Mouse (Mus musculus) CH12.LX (cell line): ENCODE results near the gene Slc16a2. TPM values are rescaled to one million over a fixed set of nuclear protein-coding genes. Genes with fewer than 3 reads are reported as not detected.
A peak's percentile ranks its signal among the peaks of the same experiment; 100 is the strongest.

ENCODE experiments used
- DNase-seq: peaks from one replicate; pipeline ENCODE4 v3.0.0-alpha.2; 2013; ENCODE audit errors: extremely low read depth
- H3K27ac ChIP-seq: 2 replicates; pipeline ENCODE4 v1.5.1; 2012; ENCODE audit warnings: low read depth, mild to moderate bottlenecking, control low read depth, moderate library complexity; ENCODE audit not compliant: insufficient read depth
- H3K27me3 ChIP-seq: replicated peaks from 2 replicates; pipeline ENCODE3; 2012; ENCODE audit warnings: inconsistent platforms
- H3K36me3 ChIP-seq, 2 experiments: replicated peaks in 1 of 2; 2 replicates each; pipeline versions ENCODE3 to v1.6.1; 2012; ENCODE audit warnings: inconsistent platforms in 1 of 2, low read length in 1 of 2, mild to moderate bottlenecking in 1 of 2, mixed read lengths in 1 of 2, moderate library complexity in 1 of 2; ENCODE audit not compliant: control insufficient read depth in 1 of 2, insufficient read depth in 1 of 2
- H3K4me1 ChIP-seq, 2 experiments: 2 replicates each; pipeline ENCODE4 v1.6.1; 2012; ENCODE audit warnings: inconsistent platforms in 1 of 2, moderate library complexity in 1 of 2; ENCODE audit not compliant: insufficient read depth in 2 of 2, control insufficient read depth in 1 of 2
- H3K4me2 ChIP-seq: 2 replicates; pipeline ENCODE4 v1.6.1; 2012; ENCODE audit warnings: low read depth, mild to moderate bottlenecking, control low read depth; ENCODE audit not compliant: poor library complexity, insufficient read depth, severe bottlenecking
- H3K4me3 ChIP-seq, 3 experiments: fragments of 150-350 bp in 1 of 3; sonication (generic) in 1 of 3; replicated peaks in 1 of 3; 2 replicates each; pipeline versions ENCODE3 to v1.5.1; 2011 to 2012; ENCODE audit warnings: low read depth in 2 of 3, low read length in 2 of 3, mild to moderate bottlenecking in 2 of 3, moderate library complexity in 2 of 3, control low read depth in 1 of 3, improper control_type of control experiment in 1 of 3, inconsistent platforms in 1 of 3, mixed read lengths in 1 of 3; ENCODE audit not compliant: poor library complexity in 1 of 3
- H3K79me2 ChIP-seq: replicated peaks from 2 replicates; pipeline ENCODE4 v1.6.1; 2012; ENCODE audit warnings: mild to moderate bottlenecking, moderate library complexity; ENCODE audit not compliant: control insufficient read depth, poor library complexity, insufficient read depth, severe bottlenecking; ENCODE audit errors: extremely low read depth
- H3K9ac ChIP-seq: 2 replicates; pipeline ENCODE4 v1.6.1; 2012; ENCODE audit warnings: low read depth, mild to moderate bottlenecking, control low read depth, moderate library complexity; ENCODE audit not compliant: insufficient read depth
- H3K9me3 ChIP-seq: replicated peaks from 2 replicates; pipeline ENCODE3; 2012; ENCODE audit warnings: low read length, inconsistent platforms, mixed read lengths
- CHD1 ChIP-seq: IDR thresholded peaks from 2 replicates; pipeline ENCODE4 v1.6.1; 2012; ENCODE audit warnings: low read depth, low read length, improper control_type of control experiment, inconsistent platforms
- CHD2 ChIP-seq: IDR thresholded peaks from 2 replicates; pipeline ENCODE4 v1.6.1; 2011; ENCODE audit warnings: low read length, improper control_type of control experiment
- CTCF ChIP-seq, 2 experiments: IDR thresholded peaks in 1 of 2; conservative IDR thresholded peaks in 1 of 2; 2 replicates each; pipeline ENCODE4 v1.5.1; 2011 to 2012; ENCODE audit warnings: low read depth in 2 of 2, low read length in 2 of 2, improper control_type of control experiment in 1 of 2, inconsistent platforms in 1 of 2, mild to moderate bottlenecking in 1 of 2, moderate library complexity in 1 of 2
- EP300 ChIP-seq: IDR thresholded peaks from 2 replicates; pipeline ENCODE4 v1.6.1; 2011; ENCODE audit warnings: low read length, improper control_type of control experiment
- GABPA ChIP-seq: IDR thresholded peaks from 2 replicates; pipeline ENCODE4 v1.6.1; 2012; ENCODE audit warnings: low read depth, low read length, improper control_type of control experiment, inconsistent platforms; ENCODE audit not compliant: insufficient replicate concordance
- HCFC1 ChIP-seq: IDR thresholded peaks from 2 replicates; pipeline ENCODE4 v1.6.1; 2012; ENCODE audit warnings: low read depth, mild to moderate bottlenecking, inconsistent platforms, low read length, improper control_type of control experiment
- IRF4 ChIP-seq: IDR thresholded peaks from 2 replicates; pipeline ENCODE4 v1.6.1; 2014; ENCODE audit warnings: low read depth, mild to moderate bottlenecking, inconsistent platforms, low read length, improper control_type of control experiment
- JUN ChIP-seq: IDR thresholded peaks from 2 replicates; pipeline ENCODE4 v1.6.1; 2011; ENCODE audit warnings: low read depth, mild to moderate bottlenecking, low read length, improper control_type of control experiment, moderate library complexity; ENCODE audit not compliant: insufficient read depth
- KAT2A ChIP-seq: IDR thresholded peaks from 2 replicates; pipeline ENCODE4 v1.6.1; 2012; ENCODE audit warnings: low read length, improper control_type of control experiment, inconsistent platforms; ENCODE audit not compliant: insufficient replicate concordance
- MAX ChIP-seq: IDR thresholded peaks from 2 replicates; pipeline ENCODE4 v1.6.1; 2011; ENCODE audit warnings: low read length, improper control_type of control experiment
- MXI1 ChIP-seq: IDR thresholded peaks from 2 replicates; pipeline ENCODE4 v1.6.1; 2011; ENCODE audit warnings: mild to moderate bottlenecking, low read depth, low read length, improper control_type of control experiment
- MYC ChIP-seq: IDR thresholded peaks from 2 replicates; pipeline ENCODE4 v1.6.1; 2011; ENCODE audit warnings: low read depth, mild to moderate bottlenecking, improper control_type of control experiment, low read length
- NELFE ChIP-seq: IDR thresholded peaks from 2 replicates; pipeline ENCODE4 v1.6.1; 2011; ENCODE audit warnings: low read depth, low read length, improper control_type of control experiment
- NRF1 ChIP-seq: IDR thresholded peaks from 2 replicates; pipeline ENCODE4 v1.6.1; 2014; ENCODE audit warnings: low read depth, mild to moderate bottlenecking, inconsistent platforms, low read length, improper control_type of control experiment, moderate library complexity
- PAX5 ChIP-seq: IDR thresholded peaks from 2 replicates; pipeline ENCODE4 v1.6.1; 2012; ENCODE audit warnings: low read length, inconsistent platforms, mixed read lengths
- POLR2A ChIP-seq: IDR thresholded peaks from 2 replicates; pipeline ENCODE4 v1.6.1; 2011; ENCODE audit warnings: low read depth, mild to moderate bottlenecking, improper control_type of control experiment, low read length
- RAD21 ChIP-seq: IDR thresholded peaks from 2 replicates; pipeline ENCODE4 v1.6.1; 2011; ENCODE audit warnings: low read depth, mild to moderate bottlenecking, low read length, improper control_type of control experiment, moderate library complexity
- SMC3 ChIP-seq: IDR thresholded peaks from 2 replicates; pipeline ENCODE4 v1.6.1; 2011; ENCODE audit warnings: low read depth, low read length, improper control_type of control experiment
- TBP ChIP-seq: conservative IDR thresholded peaks from 2 replicates; pipeline ENCODE4 v1.6.1; 2011; ENCODE audit warnings: low read depth, low read length, improper control_type of control experiment
- TCF12 ChIP-seq: IDR thresholded peaks from 2 replicates; pipeline ENCODE4 v1.6.1; 2014; ENCODE audit warnings: low read depth, mild to moderate bottlenecking, inconsistent platforms, low read length, improper control_type of control experiment
- UBTF ChIP-seq: IDR thresholded peaks from 2 replicates; pipeline ENCODE4 v1.6.1; 2012; ENCODE audit warnings: low read depth, mild to moderate bottlenecking, inconsistent platforms, low read length, improper control_type of control experiment, moderate library complexity
- USF2 ChIP-seq: conservative IDR thresholded peaks from 2 replicates; pipeline ENCODE4 v1.6.1; 2011; ENCODE audit warnings: low read depth, low read length, improper control_type of control experiment
- ZC3H11A ChIP-seq: IDR thresholded peaks from 2 replicates; pipeline ENCODE4 v1.6.1; 2012; ENCODE audit warnings: low read depth, mild to moderate bottlenecking, inconsistent platforms, low read length, improper control_type of control experiment
- ZMIZ1 ChIP-seq: IDR thresholded peaks from 2 replicates; pipeline ENCODE4 v1.6.1; 2012; ENCODE audit warnings: low read depth, mild to moderate bottlenecking, inconsistent platforms, low read length, improper control_type of control experiment
- ZNF384 ChIP-seq: IDR thresholded peaks from 2 replicates; pipeline ENCODE4 v1.6.1; 2012; ENCODE audit warnings: low read depth, low read length, improper control_type of control experiment, inconsistent platforms
- dilution Hi-C: fragments of 300-500 bp; cut with MboI; formaldehyde crosslinking; loops from 2 replicates; pipeline ENCODE4 v1.14.3; 2020; ENCODE audit warnings: low sequenced_read_pairs; ENCODE audit not compliant: extremely low pct_unique_long_range_greater_than_20kb, extremely low pct_ligation_motif_present
- in situ Hi-C: fragments of 300-500 bp; cut with MboI; formaldehyde crosslinking; loops from 3 replicates; pipeline ENCODE4 v1.14.3; 2019; ENCODE audit warnings: low sequenced_read_pairs, low pct_ligation_motif_present, low pct_unique_long_range_greater_than_20kb, mixed read lengths
- polyA plus RNA-seq: library from polyadenylated mRNA; unstranded; fragments of >175 nt; gene quantifications from 2 replicates; pipeline ENCODE4 v1.2.1, GENCODE M21; 2012; ENCODE audit warnings: low read depth; ENCODE audit not compliant: insufficient read length
- total RNA-seq, 2 experiments: library from RNA; depleted of rRNA; stranded (reverse); fragments of 300-350 nt in 1 of 2; fragments of >200 nt in 1 of 2; gene quantifications; 2 replicates each; pipeline ENCODE4 v1.2.3; 2012 to 2014

The Slc16a2 gene
- total and polyA plus RNA-seq, 3 experiments: 0.32 to 2.2 (median 0.42) TPM

- H3K4me1 ChIP-seq: no peaks in the 10 kb centered on the region
- no peak overlapping the region for H3K27ac ChIP-seq
- DNase-seq: no peak
- TF ChIP-seq CHD2 (no peak), USF2 (no peak), TCF12 (no peak), ZMIZ1 (no peak), EP300 (no peak), GABPA (no peak), MYC (no peak), POLR2A (no peak), MAX (no peak), KAT2A (no peak), PAX5 (no peak), NRF1 (no peak)
- H3K36me3 ChIP-seq: no peaks in the 10 kb centered on the region
- H3K4me2 ChIP-seq: no peak overlapping the region
- H3K79me2 ChIP-seq: no peaks in the 10 kb centered on the region
- no peaks in the 10 kb centered on the region for H3K27me3 ChIP-seq
- no peak overlapping the region for H3K4me3 ChIP-seq
- in situ Hi-C loops (no loop called here), dilution Hi-C loops (no loop called here)
- no peaks in the 10 kb centered on the region for H3K9me3 ChIP-seq
- no peak overlapping the region for H3K9ac ChIP-seq
Measured at GRCm38 (mm10) chrX:103862877-103863276, 41.1 kb upstream of the Slc16a2 start.

DNA sequence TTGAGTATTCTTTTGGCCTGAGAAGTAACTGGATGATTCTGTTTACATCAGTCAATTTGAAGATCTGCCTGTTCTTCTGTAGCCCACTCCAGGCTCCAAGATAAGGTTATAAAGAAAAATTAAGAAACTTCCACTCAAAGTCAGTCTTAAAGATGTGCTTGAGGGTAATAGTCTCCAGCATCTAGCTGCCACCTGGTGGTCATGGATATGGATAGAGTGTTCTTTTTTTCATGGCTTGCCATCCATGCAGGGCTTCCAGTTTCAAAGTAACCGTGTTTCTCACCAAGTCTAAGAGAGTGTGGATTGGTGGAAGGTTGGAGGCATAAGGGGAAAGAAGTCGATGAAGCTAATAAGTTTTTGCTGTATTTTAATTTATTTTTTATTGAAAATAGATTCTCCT lies 23.5 kb upstream of the Slc16a2 start:
- no peaks in the 10 kb centered on the region for H3K36me3 ChIP-seq
- in situ Hi-C loops: no loop called here
- H3K9me3 ChIP-seq: no peaks in the 10 kb centered on the region
- no peaks in the 10 kb centered on the region for H3K79me2 ChIP-seq
- H3K27ac ChIP-seq: no peak overlapping the region
- TF ChIP-seq CTCF (conservative IDR thresholded peaks at IDR 0.05 in 1 of 2, IDR thresholded peaks at IDR 0.05 in 1 of 2; ENCODE audit: low read depth in 2 of 2, low read length in 2 of 2): peak in 1 of 2 experiments; percentile 63; a peak in 2 of 4 replicates
- no peak for TF ChIP-seq CHD2
- no peak for TF ChIP-seq TBP
- no peak for TF ChIP-seq MYC
- TF ChIP-seq ZNF384: peak; percentile 50
- no peak for TF ChIP-seq NELFE
- no peak for TF ChIP-seq UBTF
- TF ChIP-seq JUN: no peak
- TF ChIP-seq IRF4: no peak
- no peak for TF ChIP-seq MXI1
- no peak for TF ChIP-seq HCFC1
- peak; percentile 53 for TF ChIP-seq RAD21
- TF ChIP-seq USF2: no peak
- TF ChIP-seq CHD1: no peak
- TF ChIP-seq KAT2A: no peak
- peak; percentile 80 for TF ChIP-seq SMC3
- TF ChIP-seq ZC3H11A: peak; percentile 24; the same call in 1 of the 2 replicates
- H3K4me2 ChIP-seq: no peak overlapping the region
- peak; percentile 24 for DNase-seq
- no peak overlapping the region for H3K9ac ChIP-seq
- no peak overlapping the region for H3K4me3 ChIP-seq
- no peaks in the 10 kb centered on the region for H3K27me3 ChIP-seq
- H3K4me1 ChIP-seq: no peaks in the 10 kb centered on the region
- dilution Hi-C loops: no loop called here
